Mouse (Mus musculus): ENCODE results near the gene Il20rb.

GRCm38 (mm10) chr9:100468151-100468550 lies 18.4 kb downstream of the Il20rb start:
- TF ChIP-seq HCFC1 (IDR thresholded peaks at IDR 0.05; ENCODE audit: low read depth, low read length) = no peak
- no peak for TF ChIP-seq SMC3 (IDR thresholded peaks at IDR 0.05; ENCODE audit: low read depth, low read length)
- TF ChIP-seq TAL1 (IDR thresholded peaks at IDR 0.05; ENCODE audit: low read length) = no peak
- no peak for TF ChIP-seq GATA1 (IDR thresholded peaks at IDR 0.05; ENCODE audit: low read depth, low read length)
- no peak for TF ChIP-seq ELF1 (IDR thresholded peaks at IDR 0.05; ENCODE audit: low read depth, low read length)
- no peak for TF ChIP-seq CHD1 (IDR thresholded peaks at IDR 0.05; ENCODE audit: low read depth, low read length)

All from MEL (cell line).